Mouse (Mus musculus) midbrain, embryonic 16.5 days (tissue): ENCODE measurements at regions not wholly inside any gene's neighbourhood (a gene's known extent, or its start where the extent isn't known, plus 50 kb on each side); places are given as distances from the start of the nearest gene placed in this dataset.

Source experiments
- ATAC-seq: fragments of 200-750 bp; cut with Nextera tagmentation; 2 replicates; pipeline ENCODE4 v1.8.0; 2017; ENCODE audit warnings: moderate TSS enrichment
- H3K27ac ChIP-seq: fragments of 300-500 bp; sonication (generic); 2 replicates; pipeline ENCODE4 v1.5.1; 2014; ENCODE audit warnings: mild to moderate bottlenecking, low read length, mixed read lengths
- H3K27me3 ChIP-seq: fragments of 300-500 bp; sonication (generic); 2 replicates; pipeline ENCODE4 v1.6.1; 2014; ENCODE audit warnings: low read depth, low read length, mixed read lengths; ENCODE audit not compliant: control insufficient read depth, insufficient read depth
- H3K36me3 ChIP-seq: fragments of 300-500 bp; sonication (generic); 2 replicates; pipeline ENCODE4 v1.6.1; 2014; ENCODE audit warnings: mild to moderate bottlenecking, low read length, moderate library complexity, mixed read lengths; ENCODE audit not compliant: control insufficient read depth, insufficient read depth
- H3K4me1 ChIP-seq: fragments of 300-500 bp; sonication (generic); 2 replicates; pipeline ENCODE4 v1.6.1; 2014; ENCODE audit warnings: mild to moderate bottlenecking, low read length, mixed read lengths; ENCODE audit not compliant: control insufficient read depth, insufficient read depth
- H3K4me2 ChIP-seq: fragments of 300-500 bp; sonication (generic); 2 replicates; pipeline ENCODE4 v1.6.1; 2014; ENCODE audit warnings: mild to moderate bottlenecking, low read length, mixed read lengths
- H3K4me3 ChIP-seq: fragments of 300-500 bp; sonication (generic); 2 replicates; pipeline ENCODE4 v1.5.1; 2014; ENCODE audit warnings: low read depth, mild to moderate bottlenecking, low read length, moderate library complexity, mixed read lengths
- H3K9ac ChIP-seq: fragments of 300-500 bp; sonication (generic); 2 replicates; pipeline ENCODE4 v1.6.1; 2014; ENCODE audit warnings: low read depth, low read length, mixed read lengths
- H3K9me3 ChIP-seq: fragments of 300-500 bp; sonication (generic); replicated peaks from 2 replicates; pipeline ENCODE4 v1.6.1; 2014; ENCODE audit warnings: mild to moderate bottlenecking, low read length, mixed read lengths; ENCODE audit not compliant: control insufficient read depth, poor library complexity, severe bottlenecking
- WGBS: fragments of 180-500 bp; shearing (Covaris S2); extraction: QIAGEN DNeasy Blood & Tissue Kit; methylation state at CpG from one replicate; pipeline ENCODE4 v1.1.7; 2014; 5-methylcytosine and 5-hydroxymethylcytosine counted together

DNA sequence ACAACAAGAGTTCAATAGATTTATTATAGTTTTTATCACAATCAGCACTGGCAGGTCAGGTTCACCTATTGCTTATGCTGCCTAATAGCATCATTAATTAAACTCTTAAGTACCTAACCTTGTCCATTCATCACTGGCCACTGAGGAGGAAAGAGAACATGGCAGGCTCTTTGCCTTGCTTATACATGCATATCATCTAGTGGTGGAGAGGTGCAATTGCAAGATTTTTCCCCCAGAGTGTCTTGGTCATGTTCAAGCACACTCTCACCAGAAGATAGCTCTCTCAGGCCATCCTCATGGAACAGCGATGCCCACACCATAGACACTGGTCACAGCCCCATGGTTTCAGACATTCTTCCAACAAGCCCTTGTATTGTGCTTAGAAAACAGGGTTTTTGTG, 2289.1 kb upstream of the Gm7489 start:
- WGBS = 87% methylated on average over 1 of the region's 1 CpGs
- Histone ChIP-seq H3K4me1 (peaks cover 4% of the 10 kb centered on the region; the same call in 1 of the 2 replicates), H3K36me3 (no peaks in the 10 kb centered on the region), H3K9ac (no peak overlapping the region), H3K27me3 (no peaks in the 10 kb centered on the region), H3K9me3 (no peaks in the 10 kb centered on the region), H3K27ac (no peak overlapping the region), H3K4me3 (no peak overlapping the region), H3K4me2 (no peak overlapping the region)
- ATAC-seq = no peak

DNA sequence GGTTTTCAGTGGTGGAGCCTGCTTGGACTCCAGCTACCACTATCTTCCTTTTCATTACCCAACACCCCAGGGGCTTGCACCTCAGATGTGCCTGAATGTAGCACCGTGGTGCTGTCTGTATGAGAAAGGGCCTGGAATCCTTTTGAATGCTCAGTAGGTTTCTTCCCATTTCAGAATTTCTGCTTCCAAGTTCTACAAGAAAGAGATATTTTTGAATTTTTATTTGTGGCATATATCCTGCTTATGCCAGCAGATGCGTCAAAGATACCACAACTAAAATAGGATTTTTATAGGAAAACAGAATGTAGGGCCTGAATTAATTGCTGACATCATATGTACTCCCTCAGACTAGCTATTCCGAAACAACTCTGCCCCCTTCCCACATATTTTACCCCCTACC, 2286.9 kb upstream of the Gm7489 start:
- WGBS = 89% methylated on average over 3 of the region's 3 CpGs
- H3K9me3 ChIP-seq = no peaks in the 10 kb centered on the region
- H3K4me1 ChIP-seq = peaks cover 5% of the 10 kb centered on the region
- H3K27ac ChIP-seq = no peak overlapping the region
- H3K36me3 ChIP-seq = no peaks in the 10 kb centered on the region
- H3K4me3 ChIP-seq = no peak overlapping the region
- H3K9ac ChIP-seq = no peak overlapping the region
- ATAC-seq = no peak
- no peak overlapping the region for H3K4me2 ChIP-seq
- no peaks in the 10 kb centered on the region for H3K27me3 ChIP-seq

DNA sequence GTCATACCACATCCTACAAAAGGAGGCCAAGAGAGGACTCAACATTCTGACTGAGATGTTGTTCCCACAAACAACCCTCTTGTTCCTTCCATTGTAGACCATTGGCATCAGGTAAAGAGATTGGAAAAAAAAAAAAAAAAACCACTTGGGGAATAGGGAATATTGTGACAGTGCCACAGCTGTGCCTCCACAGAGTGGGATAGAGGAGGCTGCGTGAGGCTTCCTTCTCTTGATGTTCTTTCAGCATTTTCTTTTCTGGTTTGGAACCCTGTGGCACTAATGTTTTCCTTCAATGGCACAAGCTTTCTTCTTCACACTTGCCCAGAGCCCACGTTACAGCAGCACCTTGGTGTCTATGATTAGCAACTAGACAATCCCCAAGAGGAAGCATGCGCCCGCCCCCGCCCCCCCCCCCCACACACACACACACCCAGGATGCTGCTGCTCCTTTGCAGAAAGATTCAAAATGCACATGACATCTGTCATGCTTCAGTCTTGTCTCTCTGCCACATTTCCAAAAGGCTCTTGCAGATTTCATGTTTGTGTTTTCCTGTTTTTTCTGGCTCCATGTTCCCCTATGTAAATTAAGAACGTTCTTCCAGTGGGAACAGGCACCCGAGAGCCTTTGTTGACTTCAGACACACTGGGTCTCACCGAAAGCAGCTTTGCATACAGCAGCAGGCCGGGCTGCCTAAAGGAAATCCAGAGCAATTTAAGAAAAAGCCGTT, 2283.4 kb upstream of the Gm7489 start:
- peaks cover 5% of the 10 kb centered on the region for H3K4me1 ChIP-seq
- no peaks in the 10 kb centered on the region for H3K36me3 ChIP-seq
- H3K27me3 ChIP-seq = no peaks in the 10 kb centered on the region
- 0 out of 2 replicates have a peak overlapping the region, but pooled peaks have one; percentile 32 for H3K9ac ChIP-seq
- H3K9me3 ChIP-seq = no peaks in the 10 kb centered on the region
- 0 out of 2 replicates have a peak overlapping the region, but pooled peaks have one; percentile 17 for H3K4me2 ChIP-seq
- WGBS = 26% methylated on average over 10 of the region's 10 CpGs
- peak; percentile 64 for ATAC-seq
- no peak overlapping the region; the same call in 1 of the 2 replicates for H3K27ac ChIP-seq
- no peak overlapping the region for H3K4me3 ChIP-seq

DNA sequence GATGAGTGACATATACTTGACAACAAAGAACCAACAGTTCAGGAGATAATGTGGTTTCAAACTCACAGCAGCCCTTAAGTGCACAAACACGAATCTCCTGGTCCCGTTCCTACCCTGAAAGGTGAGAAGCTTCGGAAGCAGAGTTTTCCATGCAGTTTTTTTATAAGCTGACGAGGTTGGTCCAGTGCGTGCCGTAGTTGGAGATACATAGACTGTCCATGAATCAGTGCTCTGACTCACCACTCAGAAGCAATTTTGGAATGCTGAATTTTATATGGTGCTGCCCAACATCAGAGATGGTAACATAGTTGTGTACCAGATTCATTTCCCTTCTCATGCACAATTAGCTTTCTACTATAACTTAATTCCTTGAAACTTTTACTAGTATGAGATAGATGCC, 2263.3 kb upstream of the Gm7489 start:
- no peaks in the 10 kb centered on the region for H3K36me3 ChIP-seq
- no peaks in the 10 kb centered on the region for H3K9me3 ChIP-seq
- no peak overlapping the region for H3K9ac ChIP-seq
- 97% methylated on average over 6 of the region's 6 CpGs for WGBS
- H3K27me3 ChIP-seq = no peaks in the 10 kb centered on the region
- no peak for ATAC-seq
- no peak overlapping the region for H3K4me2 ChIP-seq
- no peak overlapping the region for H3K4me3 ChIP-seq
- no peak overlapping the region for H3K27ac ChIP-seq
- no peaks in the 10 kb centered on the region for H3K4me1 ChIP-seq

DNA sequence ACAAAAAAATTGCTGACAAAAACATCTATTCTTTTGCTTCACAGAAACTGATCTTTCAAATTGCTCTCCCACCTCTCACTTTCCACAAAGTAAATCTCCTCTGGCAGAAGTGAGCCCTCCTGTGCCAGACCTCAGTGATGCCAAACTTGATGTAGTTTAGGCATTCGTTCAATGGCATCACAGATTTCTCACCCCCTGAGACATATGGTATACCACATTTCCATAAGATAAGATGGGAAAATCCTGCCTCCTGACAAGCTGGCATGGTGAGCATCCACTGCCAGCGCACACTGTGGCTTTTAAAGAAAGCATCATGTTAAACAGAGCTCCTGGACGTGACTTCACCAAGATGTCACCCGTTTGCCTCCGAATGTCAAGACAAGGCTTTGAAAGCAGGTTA, 2257.2 kb upstream of the Gm7489 start:
- Histone ChIP-seq H3K4me1 (no peaks in the 10 kb centered on the region), H3K4me3 (no peak overlapping the region), H3K36me3 (no peaks in the 10 kb centered on the region), H3K27me3 (no peaks in the 10 kb centered on the region), H3K27ac (no peak overlapping the region), H3K9me3 (no peaks in the 10 kb centered on the region), H3K9ac (no peak overlapping the region), H3K4me2 (no peak overlapping the region)
- no peak for ATAC-seq
- WGBS = 93% methylated on average over 5 of the region's 5 CpGs

DNA sequence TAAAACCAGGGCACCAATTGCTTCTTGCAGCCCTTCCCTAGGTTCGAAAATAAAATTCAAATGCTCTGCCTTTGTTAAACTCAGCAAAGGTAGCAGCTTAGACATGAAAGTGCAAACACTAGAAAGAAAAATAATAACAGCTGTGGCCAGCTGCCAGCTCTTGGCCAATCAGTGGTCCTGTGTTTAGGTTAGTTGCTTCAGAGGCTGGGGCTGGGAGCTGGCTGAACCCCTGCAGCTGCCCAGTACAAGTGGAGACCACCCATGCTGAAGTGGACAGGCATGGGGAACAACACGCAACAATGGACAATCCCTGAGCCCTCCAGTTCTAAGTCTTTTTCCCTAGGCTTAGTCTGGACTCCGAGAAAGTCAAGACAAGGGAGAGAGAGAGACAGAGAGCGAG, 2256.2 kb upstream of the Gm7489 start:
- H3K9me3 ChIP-seq = no peaks in the 10 kb centered on the region
- H3K27ac ChIP-seq = no peak overlapping the region
- 31% methylated on average over 4 of the region's 4 CpGs for WGBS

DNA sequence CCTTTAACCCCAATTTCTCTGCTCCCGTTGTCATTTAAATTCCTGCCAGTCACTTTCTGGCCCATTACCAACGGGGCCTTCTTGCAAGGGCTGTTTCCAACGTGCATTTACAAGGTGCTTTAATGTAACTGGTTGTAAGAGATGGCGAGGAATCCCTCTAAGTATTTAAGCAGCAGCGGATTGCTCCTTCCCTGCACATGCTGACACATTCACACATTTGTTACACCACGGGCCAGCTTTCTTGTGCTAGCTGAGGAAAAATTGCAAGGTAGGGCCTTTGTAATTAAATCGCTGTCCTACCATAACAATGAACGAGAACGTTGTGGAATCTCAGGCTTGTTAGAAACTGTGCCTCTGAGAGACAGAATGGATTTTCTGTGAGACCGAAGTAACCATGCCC, 2252.8 kb upstream of the Gm7489 start:
- no peak for ATAC-seq
- Histone ChIP-seq H3K9me3 (no peaks in the 10 kb centered on the region), H3K9ac (no peak overlapping the region), H3K27me3 (no peaks in the 10 kb centered on the region), H3K4me3 (no peak overlapping the region), H3K4me1 (peaks cover 7% of the 10 kb centered on the region; the same call in 1 of the 2 replicates), H3K27ac (no peak overlapping the region), H3K36me3 (no peaks in the 10 kb centered on the region), H3K4me2 (no peak overlapping the region)
- 61% methylated on average over 10 of the region's 10 CpGs for WGBS

More for the DNA sequence above, 2256.2 kb upstream of the Gm7489 start:
- Histone ChIP-seq H3K36me3 (no peaks in the 10 kb centered on the region), H3K4me3 (no peak overlapping the region), H3K9ac (no peak overlapping the region), H3K4me1 (no peaks in the 10 kb centered on the region), H3K27me3 (no peaks in the 10 kb centered on the region), H3K4me2 (no peak overlapping the region)
- no peak for ATAC-seq

DNA sequence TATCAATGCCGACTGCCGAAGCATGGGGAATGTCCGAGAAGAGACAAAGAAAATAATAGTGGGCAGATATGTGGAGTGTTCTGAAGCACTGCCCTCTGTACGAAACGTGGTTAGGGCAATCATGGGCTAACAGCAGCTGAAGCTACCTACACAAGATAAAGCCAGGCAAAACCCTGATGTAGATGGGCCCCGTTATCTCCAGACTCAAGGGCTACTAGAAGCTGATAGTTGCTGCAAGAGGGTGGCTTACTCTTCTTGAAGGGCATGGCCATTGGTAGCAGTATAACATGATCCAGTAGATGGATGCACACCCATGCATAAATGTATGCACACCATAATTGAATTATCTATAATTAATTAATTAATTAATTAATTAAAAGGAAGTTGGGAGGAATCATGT, 2251.6 kb upstream of the Gm7489 start:
- H3K9ac ChIP-seq = no peak overlapping the region
- no peak overlapping the region for H3K4me3 ChIP-seq
- H3K4me1 ChIP-seq = peaks cover 7% of the 10 kb centered on the region; the same call in 1 of the 2 replicates
- H3K36me3 ChIP-seq = no peaks in the 10 kb centered on the region
- 91% methylated on average over 6 of the region's 6 CpGs for WGBS
- no peak for ATAC-seq
- H3K9me3 ChIP-seq = no peaks in the 10 kb centered on the region
- no peak overlapping the region for H3K27ac ChIP-seq
- no peaks in the 10 kb centered on the region for H3K27me3 ChIP-seq
- H3K4me2 ChIP-seq = no peak overlapping the region

DNA sequence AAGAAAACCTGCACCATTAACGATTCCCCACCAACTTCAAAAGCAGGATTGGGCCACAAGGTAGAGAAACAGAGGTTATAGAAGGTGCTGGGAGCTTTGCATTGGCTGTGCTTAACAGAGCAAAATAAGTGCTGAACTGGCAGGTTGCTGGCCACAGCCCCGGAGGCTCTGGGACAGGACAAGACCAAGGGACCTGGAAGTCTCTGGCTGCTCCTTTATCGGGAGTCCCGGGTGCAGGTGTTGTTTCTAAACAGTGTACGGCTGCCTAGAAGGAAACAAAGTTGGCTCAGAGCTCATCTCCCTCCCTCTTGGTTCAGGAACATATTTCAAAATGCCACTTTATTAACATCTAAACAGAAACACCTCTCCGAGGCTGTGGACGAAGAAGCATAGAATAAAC, 2250.0 kb upstream of the Gm7489 start:
- peak; percentile 53 for ATAC-seq
- peak overlapping the region; percentile 48 for H3K4me2 ChIP-seq
- H3K36me3 ChIP-seq = no peaks in the 10 kb centered on the region
- peak overlapping the region; percentile 14; the same call in 1 of the 2 replicates for H3K4me3 ChIP-seq
- no peaks in the 10 kb centered on the region for H3K27me3 ChIP-seq
- peaks cover 7% of the 10 kb centered on the region; the same call in 1 of the 2 replicates for H3K4me1 ChIP-seq
- WGBS = 17% methylated on average over 7 of the region's 7 CpGs
- H3K27ac ChIP-seq = peak overlapping the region; percentile 59
- no peak overlapping the region for H3K9ac ChIP-seq
- H3K9me3 ChIP-seq = no peaks in the 10 kb centered on the region
